Mouse (Mus musculus) layer of hippocampus, postnatal 10 days (tissue): ENCODE data around the gene Ptbp1. TPM values are rescaled to one million over a fixed set of nuclear protein-coding genes. Genes with fewer than 3 reads are reported as not detected.

Experiments used
- DNase-seq, 2 experiments: peaks; one replicate each; pipeline ENCODE4 v3.0.0; 2021; ENCODE audit warnings: low spot score in 2 of 2
- total RNA-seq, 2 experiments: library from RNA; stranded (reverse); gene quantifications; 2 replicates each; pipeline ENCODE4 v1.2.3; 2021

Gene Ptbp1
- total RNA-seq, 2 experiments from 2014 or later, result 63.8 to 66.5 TPM

GRCm38 (mm10) chr10:79858416-79859074 is 4.3 kb downstream of the Ptbp1 start:
- peak; percentile 75 to 78 for DNase-seq

- DNase-seq, result no peak
Measured at GRCm38 (mm10) chr10:79859116-79859515, 4.9 kb downstream of the Ptbp1 start.

- no peak for DNase-seq
Measured at GRCm38 (mm10) chr10:79860079-79860911, 6.1 kb downstream of the Ptbp1 start.

GRCm38 (mm10) chr10:79861230-79862048 is 7.2 kb downstream of the Ptbp1 start:
- DNase-seq, result no peak

GRCm38 (mm10) chr10:79862049-79862788 is 8.0 kb downstream of the Ptbp1 start:
- DNase-seq, result no peak

GRCm38 (mm10) chr10:79862925-79863324 is 8.7 kb downstream of the Ptbp1 start:
- DNase-seq, result no peak

GRCm38 (mm10) chr10:79864351-79865188 is 10.3 kb downstream of the Ptbp1 start:
- DNase-seq, result no peak

GRCm38 (mm10) chr10:79865189-79865601 is 11.0 kb downstream of the Ptbp1 start:
- no peak for DNase-seq

GRCm38 (mm10) chr10:79865801-79866295 is 11.6 kb downstream of the Ptbp1 start:
- no peak for DNase-seq

GRCm38 (mm10) chr10:79866601-79867000 is 12.4 kb downstream of the Ptbp1 start:
- no peak for DNase-seq

GRCm38 (mm10) chr10:79871845-79872244 is 17.6 kb downstream of the Ptbp1 start:
- DNase-seq, result no peak

GRCm38 (mm10) chr10:79872862-79873261 is 18.6 kb downstream of the Ptbp1 start:
- no peak for DNase-seq

GRCm38 (mm10) chr10:79873313-79873712 is 19.1 kb downstream of the Ptbp1 start:
- DNase-seq, result no peak

- no peak for DNase-seq
Measured at GRCm38 (mm10) chr10:79873715-79874289, 19.6 kb downstream of the Ptbp1 start.

GRCm38 (mm10) chr10:79874290-79874862 is 20.1 kb downstream of the Ptbp1 start, which contains the start of the genes Prtn3 and Plppr3:
Gene Prtn3 (plus strand): TSS chr10:79874476.
Gene Plppr3 (minus strand): TSS chr10:79874634.
- peak; percentile 47 to 58 for DNase-seq

- DNase-seq, result no peak
Measured at GRCm38 (mm10) chr10:79877174-79877573, 22.9 kb downstream of the Ptbp1 start.

GRCm38 (mm10) chr10:79877757-79878156 is 23.5 kb downstream of the Ptbp1 start:
- no peak for DNase-seq

- no peak for DNase-seq
Measured at GRCm38 (mm10) chr10:79879527-79879926, 25.3 kb downstream of the Ptbp1 start.

GRCm38 (mm10) chr10:79880721-79881120 is 26.5 kb downstream of the Ptbp1 start:
- no peak for DNase-seq
